Mouse (Mus musculus): Measurements from ENCODE around the gene Prlh. TPM values are rescaled to one million over a fixed set of nuclear protein-coding genes. Genes with fewer than 3 reads are reported as not detected.
A peak's percentile ranks its signal among the peaks of the same experiment; 100 is the strongest.

The Prlh gene
- polyA plus RNA-seq, 1 experiment from 2014 or later = not detected

- no peaks in the 10 kb centered on the region for H3K9me3 ChIP-seq (ENCODE audit: control insufficient read depth, low read length)
- H3K4me3 ChIP-seq (ENCODE audit: low read depth, low read length) = no peak overlapping the region
- DNase-seq (ENCODE audit: low spot score) = no peak
- 6% methylated on average over 3 of the region's 3 CpGs for WGBS
- no peak overlapping the region for H3K9ac ChIP-seq (ENCODE audit: low read length)
- H3K36me3 ChIP-seq (ENCODE audit: control insufficient read depth, insufficient read depth, low read length) = no peaks in the 10 kb centered on the region
- H3K4me2 ChIP-seq (ENCODE audit: low read length) = no peak overlapping the region
- peaks cover 15% of the 10 kb centered on the region for H3K4me1 ChIP-seq (replicated peaks; ENCODE audit: control insufficient read depth, insufficient read depth, low read length)
- ATAC-seq (replicated peaks; ENCODE audit: low FRiP score, low TSS enrichment, low read depth) = peak; percentile 28; the same call in 1 of the 2 replicates
- no peak overlapping the region for H3K27ac ChIP-seq (ENCODE audit: low read depth)
- H3K27me3 ChIP-seq (replicated peaks; ENCODE audit: control insufficient read depth, insufficient read depth, low read length) = no peaks in the 10 kb centered on the region
These were observed 10.1 kb downstream of the Prlh start for GRCm38 (mm10) chr1:90962994-90963393.

- Histone ChIP-seq H3K27me3 (replicated peaks; ENCODE audit: control insufficient read depth, insufficient read depth, low read length) (no peaks in the 10 kb centered on the region), H3K4me1 (replicated peaks; ENCODE audit: control insufficient read depth, insufficient read depth, low read length) (peaks cover 26% of the 10 kb centered on the region), H3K9ac (ENCODE audit: low read length) (no peak overlapping the region), H3K9me3 (ENCODE audit: control insufficient read depth, low read length) (no peaks in the 10 kb centered on the region), H3K4me3 (ENCODE audit: low read depth, low read length) (no peak overlapping the region), H3K36me3 (ENCODE audit: control insufficient read depth, insufficient read depth, low read length) (no peaks in the 10 kb centered on the region), H3K27ac (ENCODE audit: low read depth) (no peak overlapping the region), H3K4me2 (ENCODE audit: low read length) (peak overlapping the region; percentile 41; the same call in 1 of the 2 replicates)
- no peak for ATAC-seq (replicated peaks; ENCODE audit: low FRiP score, low TSS enrichment, low read depth)
- DNase-seq (ENCODE audit: low spot score) = no peak
- 66% methylated on average over 7 of the region's 7 CpGs for WGBS
These were observed 14.7 kb downstream of the Prlh start for GRCm38 (mm10) chr1:90967583-90967982.

GRCm38 (mm10) chr1:90968649-90969048 is 15.7 kb downstream of the Prlh start:
- DNase-seq (ENCODE audit: low spot score) (no peak), ATAC-seq (replicated peaks; ENCODE audit: low FRiP score, low TSS enrichment, low read depth) (no peak)
- Histone ChIP-seq H3K27ac (ENCODE audit: low read depth) (no peak overlapping the region), H3K36me3 (ENCODE audit: control insufficient read depth, insufficient read depth, low read length) (no peaks in the 10 kb centered on the region), H3K4me2 (ENCODE audit: low read length) (peak overlapping the region; percentile 41), H3K9ac (ENCODE audit: low read length) (no peak overlapping the region), H3K4me3 (ENCODE audit: low read depth, low read length) (no peak overlapping the region; the same call in 1 of the 2 replicates), H3K4me1 (replicated peaks; ENCODE audit: control insufficient read depth, insufficient read depth, low read length) (peaks cover 24% of the 10 kb centered on the region), H3K27me3 (replicated peaks; ENCODE audit: control insufficient read depth, insufficient read depth, low read length) (no peaks in the 10 kb centered on the region), H3K9me3 (ENCODE audit: control insufficient read depth, low read length) (no peaks in the 10 kb centered on the region)
- 71% methylated on average over 4 of the region's 4 CpGs for WGBS

DNA sequence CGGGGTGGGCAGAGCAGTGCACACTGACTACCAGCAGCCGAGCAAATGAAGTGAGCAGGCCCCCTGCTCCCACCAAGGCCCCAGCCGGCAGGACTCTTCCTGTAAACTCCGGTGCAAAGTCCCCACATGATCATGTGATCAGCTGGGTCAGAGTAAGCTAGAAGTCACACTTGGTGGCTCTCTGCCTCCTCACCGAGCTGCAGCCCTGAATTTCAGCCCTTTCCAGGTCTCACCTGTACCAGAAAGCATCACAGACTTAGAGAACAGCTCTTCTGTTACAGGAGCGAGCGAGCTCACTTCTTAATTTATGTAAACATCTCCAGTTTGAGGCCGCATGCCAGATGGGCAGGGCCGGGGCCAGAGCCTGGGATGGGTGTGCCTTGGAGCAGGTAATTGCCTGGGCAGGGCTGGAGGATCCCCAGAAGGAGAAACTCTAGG is 16.5 kb downstream of the Prlh start, which contains the start of gene Rab17:
TSS of gene Rab17 (minus strand) at position 315 of the 438 bp plus-strand sequence.
- H3K4me2 ChIP-seq (ENCODE audit: low read length) = peak within 1 kb of the TSS; percentile 41
- H3K27me3 ChIP-seq (replicated peaks; ENCODE audit: control insufficient read depth, insufficient read depth, low read length) = no peaks in the 10 kb centered on the region
- H3K36me3 ChIP-seq (ENCODE audit: control insufficient read depth, insufficient read depth, low read length) = no peaks in the 10 kb centered on the region
- WGBS = 8% methylated on average over 9 of the region's 9 CpGs
- no peaks in the 10 kb centered on the region for H3K9me3 ChIP-seq (ENCODE audit: control insufficient read depth, low read length)
- peak; percentile 81 for DNase-seq (ENCODE audit: low spot score)
- ATAC-seq (replicated peaks; ENCODE audit: low FRiP score, low TSS enrichment, low read depth) = peak; percentile 74
- H3K9ac ChIP-seq (ENCODE audit: low read length) = 0 out of 2 replicates have a peak within 1 kb of the TSS, but pooled peaks have one; percentile 11
- H3K4me3 ChIP-seq (ENCODE audit: low read depth, low read length) = peak within 1 kb of the TSS; percentile 23
- H3K4me1 ChIP-seq (replicated peaks; ENCODE audit: control insufficient read depth, insufficient read depth, low read length) = peaks cover 22% of the 10 kb centered on the region
- H3K27ac ChIP-seq (ENCODE audit: low read depth) = peak within 1 kb of the TSS; percentile 69

GRCm38 (mm10) chr1:90969881-90970390 is 17.0 kb downstream of the Prlh start:
- no peaks in the 10 kb centered on the region for H3K9me3 ChIP-seq (ENCODE audit: control insufficient read depth, low read length)
- 58% methylated on average over 10 of the region's 10 CpGs for WGBS
- peak overlapping the region; percentile 41 for H3K4me2 ChIP-seq (ENCODE audit: low read length)
- no peaks in the 10 kb centered on the region for H3K27me3 ChIP-seq (replicated peaks; ENCODE audit: control insufficient read depth, insufficient read depth, low read length)
- peaks cover 22% of the 10 kb centered on the region for H3K4me1 ChIP-seq (replicated peaks; ENCODE audit: control insufficient read depth, insufficient read depth, low read length)
- H3K4me3 ChIP-seq (ENCODE audit: low read depth, low read length) = no peak overlapping the region
- no peaks in the 10 kb centered on the region for H3K36me3 ChIP-seq (ENCODE audit: control insufficient read depth, insufficient read depth, low read length)
- no peak overlapping the region for H3K9ac ChIP-seq (ENCODE audit: low read length)
- peak overlapping the region; percentile 69 for H3K27ac ChIP-seq (ENCODE audit: low read depth)
- peak; percentile 7; the same call in 1 of the 2 replicates for ATAC-seq (replicated peaks; ENCODE audit: low FRiP score, low TSS enrichment, low read depth)
- no peak for DNase-seq (ENCODE audit: low spot score)

- 18% methylated on average over 9 of the region's 9 CpGs for WGBS
These were observed 20.1 kb downstream of the Prlh start for GRCm38 (mm10) chr1:90972911-90973573.

DNA sequence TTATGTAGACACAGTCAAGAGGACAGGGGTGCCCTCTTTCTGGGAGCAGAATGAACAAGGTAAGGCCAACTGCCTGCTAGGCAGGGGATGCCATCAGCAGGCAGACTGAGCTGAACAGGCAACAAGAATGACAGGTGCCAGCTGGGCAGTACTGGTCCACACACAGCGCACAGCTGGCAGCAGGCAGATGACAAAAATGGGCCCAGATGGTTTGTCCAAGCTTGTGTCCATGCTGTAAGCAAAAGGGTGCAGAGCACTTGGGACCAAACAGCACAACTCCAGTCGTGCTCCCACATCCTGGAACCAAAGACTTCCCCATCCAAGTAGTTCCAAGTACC is 20.6 kb downstream of the Prlh start:
- no peak overlapping the region for H3K4me2 ChIP-seq (ENCODE audit: low read length)
- no peaks in the 10 kb centered on the region for H3K9me3 ChIP-seq (ENCODE audit: control insufficient read depth, low read length)
- ATAC-seq (replicated peaks; ENCODE audit: low FRiP score, low TSS enrichment, low read depth) (peak; percentile 22), DNase-seq (ENCODE audit: low spot score) (no peak)
- no peak overlapping the region for H3K9ac ChIP-seq (ENCODE audit: low read length)
- no peak overlapping the region for H3K27ac ChIP-seq (ENCODE audit: low read depth)
- no peaks in the 10 kb centered on the region for H3K27me3 ChIP-seq (replicated peaks; ENCODE audit: control insufficient read depth, insufficient read depth, low read length)
- H3K36me3 ChIP-seq (ENCODE audit: control insufficient read depth, insufficient read depth, low read length) = no peaks in the 10 kb centered on the region
- peaks cover 22% of the 10 kb centered on the region; the same call in 1 of the 2 replicates for H3K4me1 ChIP-seq (replicated peaks; ENCODE audit: control insufficient read depth, insufficient read depth, low read length)
- WGBS = 77% methylated on average over 2 of the region's 2 CpGs
- H3K4me3 ChIP-seq (ENCODE audit: low read depth, low read length) = no peak overlapping the region

More at GRCm38 (mm10) chr1:90972911-90973573, 20.1 kb downstream of the Prlh start:
- Histone ChIP-seq H3K4me1 (replicated peaks; ENCODE audit: control insufficient read depth, insufficient read depth, low read length) (peaks cover 22% of the 10 kb centered on the region; the same call in 1 of the 2 replicates), H3K9me3 (ENCODE audit: control insufficient read depth, low read length) (no peaks in the 10 kb centered on the region), H3K4me2 (ENCODE audit: low read length) (no peak overlapping the region), H3K36me3 (ENCODE audit: control insufficient read depth, insufficient read depth, low read length) (no peaks in the 10 kb centered on the region), H3K9ac (ENCODE audit: low read length) (no peak overlapping the region), H3K27me3 (replicated peaks; ENCODE audit: control insufficient read depth, insufficient read depth, low read length) (no peaks in the 10 kb centered on the region), H3K27ac (ENCODE audit: low read depth) (no peak overlapping the region), H3K4me3 (ENCODE audit: low read depth, low read length) (no peak overlapping the region)
- ATAC-seq (replicated peaks; ENCODE audit: low FRiP score, low TSS enrichment, low read depth) (peak; percentile 71), DNase-seq (ENCODE audit: low spot score) (peak; percentile 99)

- peaks cover 16% of the 10 kb centered on the region; the same call in 1 of the 2 replicates for H3K4me1 ChIP-seq (replicated peaks; ENCODE audit: control insufficient read depth, insufficient read depth, low read length)
- no peak overlapping the region for H3K27ac ChIP-seq (ENCODE audit: low read depth)
- H3K4me3 ChIP-seq (ENCODE audit: low read depth, low read length) = no peak overlapping the region
- DNase-seq (ENCODE audit: low spot score) (no peak), ATAC-seq (replicated peaks; ENCODE audit: low FRiP score, low TSS enrichment, low read depth) (no peak)
- H3K4me2 ChIP-seq (ENCODE audit: low read length) = no peak overlapping the region
- H3K36me3 ChIP-seq (ENCODE audit: control insufficient read depth, insufficient read depth, low read length) = no peaks in the 10 kb centered on the region
- no peaks in the 10 kb centered on the region for H3K9me3 ChIP-seq (ENCODE audit: control insufficient read depth, low read length)
- no peak overlapping the region for H3K9ac ChIP-seq (ENCODE audit: low read length)
- whole genome bisulfite sequencing = 40% methylated on average over 12 of the region's 12 CpGs
- no peaks in the 10 kb centered on the region for H3K27me3 ChIP-seq (replicated peaks; ENCODE audit: control insufficient read depth, insufficient read depth, low read length)
These were observed 22.2 kb downstream of the Prlh start for GRCm38 (mm10) chr1:90974906-90975649.

All from intestine, embryonic 14.5 days (tissue).